Mouse (Mus musculus) layer of hippocampus, adult 18-20 months (tissue): ENCODE measurements around the gene Mief2. TPM values are rescaled to one million over a fixed set of nuclear protein-coding genes. Genes with fewer than 3 reads are reported as not detected.
A peak's percentile ranks its signal among the peaks of the same experiment; 100 is the strongest.

Experiments
- DNase-seq, 2 experiments: peaks; one replicate each; pipeline ENCODE4 v3.0.0; 2022; ENCODE audit warnings: low spot score in 2 of 2
- long read RNA-seq: library from polyadenylated mRNA; stranded (forward); transcript quantifications from one replicate; pipeline ENCODE4 v2.0.0, GENCODE M21; 2021
- total RNA-seq, 2 experiments: library from RNA; stranded (reverse); gene quantifications; 2 replicates each; pipeline ENCODE4 v1.2.3; 2021

Mief2 gene
- total RNA-seq = 10 to 100 TPM; 22.9 to 26.2 TPM
- long read RNA-seq, transcript Mief2-201 (4 exons, 2,522 nt) = major isoform, 18 of 35 reads
- long read RNA-seq, partial matches to known transcripts = 12 of 35 reads
- long read RNA-seq, other reads (novel, unspliced or antisense) = 4 of 35 reads

DNA sequence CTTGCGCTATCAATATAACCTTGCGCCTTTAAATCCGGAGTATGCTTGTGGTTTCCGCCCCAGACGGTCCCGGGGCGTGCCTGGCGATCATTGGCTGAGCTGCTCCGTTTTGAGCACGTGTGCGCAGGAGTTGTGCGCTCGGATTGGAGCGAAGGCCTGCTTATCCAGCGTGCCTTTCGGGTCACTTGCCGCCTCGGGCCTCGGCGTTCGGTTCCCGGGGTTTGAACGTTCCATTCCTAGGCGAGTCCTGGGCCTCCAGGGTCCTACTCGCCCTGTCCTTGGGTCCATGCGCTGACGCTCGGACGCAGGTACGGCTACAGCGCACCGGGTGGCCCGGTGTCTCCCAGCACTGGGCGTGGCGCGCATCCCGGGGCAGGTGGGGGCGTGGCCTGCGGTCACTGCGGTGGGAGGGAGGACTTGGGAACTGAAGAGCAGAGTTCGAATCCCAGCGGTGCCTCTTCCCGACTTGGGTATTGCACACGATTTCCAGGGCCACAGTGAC is at the start of gene Mief2:
TSS of gene Mief2 (plus strand) at position 139 of the 502 bp plus-strand sequence.
- DNase-seq = peak; percentile 92 to 98

DNA sequence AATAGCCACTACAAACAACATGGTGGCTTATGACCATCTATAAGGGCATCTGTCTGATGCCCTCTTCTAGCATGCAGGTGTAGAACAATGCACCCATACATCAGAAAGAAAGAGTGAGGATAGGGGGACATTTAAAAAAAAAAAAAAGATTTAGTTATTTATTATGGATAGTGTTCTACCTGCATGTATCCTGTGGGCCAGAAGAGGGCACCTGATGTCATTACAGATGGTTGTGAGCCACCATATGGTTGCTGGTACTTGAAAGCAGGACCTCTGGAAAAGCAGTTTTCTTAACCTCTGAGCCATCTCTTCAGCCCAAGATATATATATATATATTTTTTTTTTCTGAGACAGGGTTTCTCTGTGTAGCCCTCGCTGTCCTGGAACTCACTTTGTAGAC is 32.0 kb upstream of the Mief2 start:
- peak in 1 of 2 experiments; percentile 1 for DNase-seq

DNA sequence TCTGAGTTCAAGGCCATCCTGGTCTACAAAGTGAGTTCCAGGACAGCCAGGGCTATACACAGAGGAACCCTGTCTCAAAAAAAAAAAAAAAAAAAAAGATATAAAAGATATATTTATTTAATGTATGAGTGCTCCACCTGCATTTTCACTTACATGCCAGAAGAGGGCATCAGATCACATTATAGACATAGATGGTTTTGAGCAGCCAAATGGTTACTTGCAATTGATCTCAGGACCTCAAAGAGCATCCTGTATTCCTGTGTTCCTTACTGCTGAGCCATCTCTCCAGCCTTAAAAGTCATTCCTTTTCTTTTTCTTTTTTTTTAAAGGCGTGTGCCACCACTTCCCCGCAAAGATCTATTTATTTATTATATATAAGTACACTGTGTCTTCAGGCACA is 30.6 kb upstream of the Mief2 start:
- peak in 1 of 2 experiments; percentile 4 for DNase-seq

DNA sequence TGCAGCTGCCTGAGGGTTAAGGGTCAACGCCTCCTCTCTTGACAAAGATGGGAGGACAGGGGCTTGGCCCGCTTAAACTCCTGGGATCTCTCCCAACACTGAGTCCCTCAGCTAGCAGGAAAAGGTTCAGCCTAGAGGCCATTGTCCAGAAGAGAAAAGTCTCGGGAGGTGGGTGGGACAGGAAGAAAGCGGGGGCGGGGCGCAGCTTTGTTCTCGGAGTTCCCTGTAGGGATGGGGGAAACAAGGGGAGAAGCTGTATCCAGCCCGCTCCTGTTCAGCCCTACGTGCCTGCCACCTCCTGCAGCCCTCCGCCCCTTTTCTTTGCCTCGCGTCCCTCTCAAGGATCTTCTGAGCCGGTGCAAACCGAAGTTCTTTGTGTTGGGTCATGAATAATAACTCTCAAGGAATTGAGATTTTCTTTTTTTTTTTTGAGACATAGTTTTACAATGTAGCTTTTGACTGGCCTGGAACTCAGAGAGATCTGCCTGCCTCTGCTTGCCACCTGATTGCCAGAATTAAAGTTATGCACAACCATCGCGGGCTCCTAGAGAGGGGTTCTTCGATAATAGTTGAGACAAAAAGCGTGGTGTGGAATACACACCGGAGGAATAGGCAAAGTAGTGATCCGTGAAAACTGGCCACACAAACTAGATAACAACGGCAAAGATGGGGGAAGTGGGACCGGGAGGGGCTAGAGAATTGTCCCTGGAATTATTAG is 29.2 kb upstream of the Mief2 start:
- DNase-seq = peak in 1 of 2 experiments; percentile 11

DNA sequence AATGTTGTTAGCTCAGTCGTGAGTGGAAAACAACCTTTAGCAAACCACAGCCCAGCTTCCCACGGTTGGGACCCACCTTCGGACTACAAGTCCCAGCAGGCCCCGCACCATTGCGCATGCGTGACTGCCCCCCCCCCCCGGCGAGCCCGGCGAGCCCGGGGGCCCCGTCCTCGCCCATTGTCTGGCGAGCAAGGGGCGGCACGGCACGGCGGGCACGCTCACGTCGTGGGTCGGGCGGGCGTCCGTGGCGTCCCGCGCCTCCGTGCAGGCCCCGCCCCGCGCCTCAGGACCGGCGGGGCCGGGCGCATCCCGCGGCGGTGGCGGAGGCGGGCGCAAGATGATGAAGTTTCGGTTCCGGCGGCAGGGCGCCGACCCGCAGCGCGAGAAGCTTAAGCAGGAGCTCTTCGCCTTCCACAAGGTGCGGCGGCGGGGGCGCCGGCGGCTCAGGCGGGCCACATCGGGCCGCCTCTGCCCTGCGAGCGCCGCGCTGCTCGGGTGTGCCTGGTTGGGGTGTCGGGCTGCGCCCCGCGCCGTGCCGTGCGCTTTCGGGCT is 28.6 kb upstream of the Mief2 start, which contains the start of gene Llgl1:
TSS of gene Llgl1 (plus strand) at position 200 of the 552 bp plus-strand sequence.
- peak; percentile 79 to 86 for DNase-seq

DNA sequence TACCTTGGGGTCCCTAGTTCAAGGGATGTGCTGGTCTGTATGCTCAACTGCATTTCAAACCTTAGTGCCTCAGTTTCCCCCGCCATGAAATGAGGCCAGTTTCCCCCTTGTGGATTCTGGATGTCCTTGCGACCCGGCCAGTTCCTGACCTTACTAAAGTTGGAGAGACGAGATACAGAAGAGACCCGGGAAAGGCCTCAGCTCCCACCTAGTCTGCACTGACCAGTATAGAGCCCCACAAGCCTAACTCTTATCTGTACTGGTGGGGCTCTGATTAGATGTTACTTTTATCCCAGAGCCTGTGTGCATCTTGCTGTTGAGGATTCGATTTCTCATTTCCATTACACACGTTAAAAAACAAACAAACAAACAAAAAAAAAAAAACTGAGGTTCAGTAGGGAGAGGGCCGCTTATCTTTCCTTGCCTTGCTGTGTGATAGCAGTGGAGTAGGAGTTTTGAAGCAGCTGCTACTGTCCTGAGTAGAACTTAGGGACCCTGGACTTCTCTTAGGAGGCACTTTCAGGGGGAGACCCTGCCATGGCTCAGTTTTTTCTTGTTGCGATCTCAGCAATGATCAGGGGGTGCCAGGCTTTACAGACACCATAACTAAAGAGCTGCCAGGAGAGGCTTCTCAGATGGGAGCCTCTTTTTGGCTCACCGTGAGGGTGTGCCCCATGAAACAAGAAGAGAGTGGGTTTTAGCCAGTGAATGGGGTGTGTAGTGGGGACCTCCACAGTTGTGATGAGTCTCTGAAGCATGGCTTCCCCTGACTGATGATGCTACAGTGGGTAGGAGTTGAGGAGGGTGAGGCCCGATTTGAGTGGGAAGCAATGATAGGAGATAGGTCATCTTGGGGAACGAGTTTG is 27.6 kb upstream of the Mief2 start:
- DNase-seq = peak in 1 of 2 experiments; percentile 2

DNA sequence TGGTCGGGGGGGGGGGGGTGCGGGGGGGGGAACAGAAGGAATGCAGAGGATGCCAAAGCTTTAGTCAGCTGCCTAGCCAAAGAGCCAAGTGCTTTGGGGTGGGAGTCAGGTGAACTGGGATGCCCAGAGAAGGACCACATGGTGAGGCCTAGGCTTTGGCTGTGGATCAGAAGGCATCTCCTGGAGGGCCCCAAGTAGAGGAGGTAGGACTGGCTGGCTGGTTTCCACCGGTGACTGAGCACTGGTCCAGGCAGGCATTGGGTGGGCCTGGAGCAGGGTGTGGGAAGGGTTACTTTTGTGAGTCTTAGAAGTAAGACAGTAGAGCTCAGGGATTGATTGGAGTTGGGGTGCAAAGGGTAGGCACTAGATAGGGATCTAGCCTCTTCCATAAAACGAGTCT is 26.6 kb upstream of the Mief2 start:
- peak in 1 of 2 experiments; percentile 2 for DNase-seq

DNA sequence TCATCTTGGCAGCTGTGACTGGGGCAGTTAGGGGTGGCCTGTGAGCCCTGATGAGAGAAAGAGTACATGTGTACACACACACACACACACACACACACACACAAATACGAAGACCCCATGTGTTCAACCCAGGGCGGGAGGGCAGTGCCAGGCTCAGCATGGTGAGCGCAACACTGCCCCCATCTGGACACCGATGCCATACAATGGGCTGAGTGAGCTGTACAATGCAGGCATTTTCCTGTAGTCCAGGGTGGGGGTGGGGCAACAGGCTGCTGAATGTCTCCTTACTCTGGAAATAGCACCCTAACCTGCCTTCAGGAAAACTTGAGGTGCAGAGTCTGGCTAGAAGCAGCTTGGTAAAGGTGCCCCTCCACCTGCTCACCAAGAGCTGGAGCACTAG is 25.1 kb upstream of the Mief2 start:
- peak in 1 of 2 experiments; percentile 83 for DNase-seq

DNA sequence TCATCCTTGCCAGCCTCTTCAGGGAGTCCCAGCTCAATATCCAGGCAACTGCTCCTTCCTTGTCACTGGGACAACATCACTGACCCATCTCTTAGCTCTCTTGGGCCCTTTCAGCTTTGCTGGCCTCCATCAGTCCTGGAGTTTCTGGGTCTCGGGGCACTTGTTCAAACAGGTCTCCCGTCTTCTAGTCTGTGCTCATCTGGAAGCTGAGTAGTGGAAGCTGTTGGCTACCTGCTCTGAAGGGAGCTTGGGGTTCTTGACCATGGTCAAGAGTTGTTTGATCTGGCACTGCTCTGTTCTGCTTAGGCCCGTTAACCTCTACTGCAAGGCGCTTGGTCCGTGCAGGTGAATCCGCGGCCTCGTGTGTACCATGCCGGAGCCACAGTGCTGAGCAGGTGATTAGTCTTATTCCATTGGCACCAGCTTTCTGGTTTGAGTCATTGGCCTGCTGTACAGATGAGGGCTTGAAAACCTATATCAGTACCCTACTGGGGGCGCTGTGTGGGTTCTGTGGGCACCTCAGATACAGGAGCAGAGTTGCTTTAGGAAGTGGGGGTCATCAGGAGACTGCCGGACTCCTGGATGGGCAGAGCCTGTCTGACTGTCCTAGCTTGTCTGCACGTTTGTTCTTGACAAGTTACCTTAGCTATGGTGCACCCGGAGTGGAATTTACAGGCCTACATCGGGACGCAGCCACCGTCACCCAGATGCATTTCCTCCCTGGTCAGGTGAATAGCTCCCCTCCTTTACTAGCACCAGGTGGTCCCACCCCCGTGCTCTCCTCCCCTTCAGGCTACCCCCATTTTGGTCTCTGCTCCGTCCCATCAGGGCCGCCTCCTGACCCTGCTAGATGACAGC is 23.9 kb upstream of the Mief2 start:
- DNase-seq = peak in 1 of 2 experiments; percentile 6

DNA sequence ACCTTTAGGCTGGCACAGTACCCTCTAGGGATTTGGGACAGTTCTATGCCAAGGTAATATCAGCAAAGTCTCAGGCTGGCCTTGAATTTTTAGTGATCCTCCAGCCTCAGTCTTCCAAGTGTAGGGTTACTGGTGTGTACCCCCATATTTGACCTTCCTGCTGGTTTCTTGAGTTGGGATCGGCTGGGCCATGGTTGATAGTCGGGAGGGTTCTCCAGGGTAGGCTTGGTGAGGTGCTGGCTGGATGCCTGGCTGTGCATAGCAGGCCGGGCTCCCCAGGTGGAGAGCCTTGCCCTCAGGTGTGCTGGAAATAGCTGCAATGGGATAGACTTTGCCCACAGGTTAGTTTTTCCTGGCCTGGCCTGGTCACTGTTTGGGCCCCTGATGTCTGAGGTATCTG is 22.9 kb upstream of the Mief2 start:
- DNase-seq = no peak

DNA sequence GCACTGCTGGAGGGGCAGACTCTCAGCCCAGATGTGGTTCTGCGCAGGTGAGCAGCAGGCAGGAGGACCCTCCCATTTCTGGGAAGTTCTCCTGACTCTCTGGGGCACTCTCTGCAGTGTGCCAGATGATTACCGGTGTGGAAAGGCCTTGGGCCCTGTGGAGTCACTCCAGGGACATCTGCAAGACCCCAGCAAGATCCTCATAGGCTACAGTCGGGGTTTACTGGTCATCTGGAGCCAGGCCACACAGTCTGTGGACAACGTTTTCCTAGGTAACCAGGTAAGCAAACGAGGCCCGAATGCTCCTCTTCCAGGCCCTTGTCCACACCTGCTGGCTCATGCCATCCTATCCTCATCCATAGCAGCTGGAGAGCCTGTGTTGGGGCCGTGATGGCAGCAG is 22.1 kb upstream of the Mief2 start:
- DNase-seq = no peak

DNA sequence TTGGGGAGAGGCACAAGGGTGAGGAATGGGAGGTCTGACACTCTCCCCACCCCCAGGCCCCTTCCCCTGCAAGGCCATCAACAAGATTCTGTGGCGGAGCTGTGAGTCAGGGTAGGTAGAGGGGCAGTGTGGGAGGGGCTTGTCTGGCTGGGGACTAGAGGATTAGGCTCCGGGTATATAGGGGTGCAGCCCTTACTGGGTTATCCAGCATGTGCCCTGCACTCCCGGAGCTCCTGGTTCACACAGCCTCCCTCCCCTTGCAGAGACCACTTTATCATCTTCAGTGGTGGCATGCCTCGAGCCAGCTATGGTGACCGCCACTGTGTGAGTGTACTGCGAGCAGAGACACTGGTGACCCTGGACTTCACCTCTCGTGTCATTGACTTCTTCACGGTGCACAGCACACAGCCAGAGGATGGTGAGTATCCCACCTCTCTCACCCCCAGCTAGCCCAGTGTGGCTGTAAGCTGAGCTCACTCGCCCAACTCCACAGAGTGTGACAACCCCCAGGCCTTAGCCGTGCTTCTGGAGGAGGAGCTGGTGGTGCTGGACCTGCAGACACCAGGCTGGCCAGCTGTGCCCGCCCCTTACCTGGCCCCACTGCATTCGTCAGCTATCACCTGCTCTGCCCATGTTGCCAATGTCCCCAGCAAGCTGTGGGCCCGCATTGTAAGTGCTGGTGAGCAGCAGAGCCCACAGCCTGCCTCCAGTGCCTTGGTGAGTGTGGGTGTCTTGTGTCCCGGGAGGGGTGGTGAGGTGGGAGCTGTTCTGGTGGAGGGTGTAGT is 21.3 kb upstream of the Mief2 start:
- DNase-seq = no peak

DNA sequence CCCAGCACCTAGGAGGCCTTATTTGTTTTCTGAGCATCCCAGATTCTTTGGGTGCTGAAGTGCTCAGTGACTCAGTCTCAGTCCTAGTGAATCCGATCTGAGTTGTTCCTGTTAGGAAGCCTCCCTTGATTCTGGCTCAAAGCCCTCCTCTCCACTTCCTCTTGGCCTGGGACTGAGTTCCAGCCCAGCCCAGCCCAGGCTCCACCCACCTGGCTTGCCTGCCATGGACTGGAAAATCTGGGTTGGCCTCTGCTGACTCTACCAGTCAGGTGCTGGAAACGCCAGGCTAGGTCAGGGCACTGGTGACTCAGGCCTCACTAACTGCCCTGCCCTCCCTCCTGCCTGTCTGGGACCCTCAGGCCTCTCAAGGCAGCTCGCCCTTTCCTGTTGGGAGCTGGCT is 20.5 kb upstream of the Mief2 start:
- DNase-seq = no peak

DNA sequence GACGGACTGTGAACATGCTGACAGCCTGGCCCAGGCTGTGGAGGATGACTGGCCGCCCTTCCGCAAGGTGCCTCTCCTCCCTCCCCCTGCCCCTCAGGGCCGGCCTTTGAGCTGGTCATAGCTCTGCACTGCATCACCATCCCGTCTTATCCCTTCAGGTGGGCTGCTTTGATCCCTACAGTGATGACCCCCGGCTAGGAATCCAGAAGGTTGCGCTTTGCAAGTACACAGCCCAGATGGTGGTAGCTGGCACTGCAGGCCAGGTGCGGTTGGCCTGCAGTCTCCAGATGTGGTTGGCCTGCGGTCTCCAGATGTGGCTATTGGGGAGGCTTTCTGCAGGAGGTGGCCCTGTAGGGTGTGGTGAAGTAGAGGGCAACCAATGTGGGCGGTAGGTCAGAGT is 19.6 kb upstream of the Mief2 start:
- DNase-seq = no peak

DNA sequence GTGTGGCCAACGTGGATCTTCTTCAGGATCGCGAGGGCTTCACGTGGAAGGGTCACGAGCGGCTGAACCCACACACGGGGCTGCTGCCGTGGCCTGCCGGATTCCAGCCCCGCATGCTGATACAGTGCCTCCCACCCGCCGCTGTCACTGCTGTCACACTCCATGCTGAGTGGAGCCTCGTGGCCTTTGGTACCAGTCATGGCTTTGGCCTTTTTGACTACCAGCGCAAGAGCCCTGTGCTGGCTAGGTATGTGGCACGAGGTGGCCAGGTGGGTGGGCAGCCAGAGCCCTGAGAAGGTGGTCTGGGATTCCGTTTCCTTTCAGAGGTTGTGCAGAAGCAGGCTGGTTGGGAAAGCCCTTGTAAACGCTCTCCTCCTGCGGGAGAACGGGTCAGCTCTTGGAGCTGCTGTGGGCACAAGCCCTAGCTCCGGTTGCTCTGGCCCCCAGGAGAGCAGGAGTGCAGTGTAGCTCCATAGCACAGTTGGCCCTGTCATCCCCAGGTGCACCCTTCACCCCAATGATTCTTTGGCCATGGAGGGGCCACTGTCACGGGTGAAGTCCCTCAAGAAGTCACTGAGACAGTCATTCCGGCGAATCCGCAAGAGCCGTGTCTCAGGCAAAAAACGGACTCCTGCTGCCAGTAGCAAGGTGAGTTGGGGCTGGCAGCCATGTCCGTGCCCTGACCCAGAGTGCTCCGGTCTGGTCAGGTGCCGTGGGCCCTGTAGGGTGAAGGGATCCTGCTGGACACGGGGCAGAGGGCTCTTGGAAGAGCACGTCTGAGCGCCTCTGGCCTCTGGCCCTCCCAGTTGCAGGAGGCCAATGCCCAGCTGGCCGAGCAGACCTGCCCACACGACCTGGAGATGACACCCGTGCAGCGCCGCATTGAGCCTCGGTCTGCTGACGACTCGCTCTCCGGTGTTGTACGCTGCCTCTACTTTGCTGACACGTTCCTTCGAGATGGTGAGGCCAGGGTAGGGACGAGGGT is 18.4 kb upstream of the Mief2 start:
- peak in 1 of 2 experiments; percentile 0 for DNase-seq

DNA sequence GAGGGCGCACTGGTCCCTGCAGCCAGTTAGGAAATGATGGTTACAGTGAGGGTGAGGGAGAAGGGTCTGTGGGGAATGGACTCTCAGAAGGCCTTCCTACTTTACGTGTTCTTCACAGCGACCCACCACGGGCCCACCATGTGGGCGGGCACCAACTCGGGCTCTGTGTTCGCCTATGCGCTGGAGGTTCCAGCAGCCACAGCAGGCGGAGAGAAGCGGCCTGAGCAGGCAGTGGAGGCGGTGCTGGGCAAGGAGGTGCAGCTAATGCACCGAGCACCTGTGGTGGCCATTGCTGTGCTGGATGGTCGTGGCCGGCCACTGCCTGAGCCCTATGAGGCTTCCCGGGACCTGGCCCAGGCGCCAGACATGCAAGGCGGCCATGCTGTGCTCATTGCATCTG is 17.0 kb upstream of the Mief2 start:
- DNase-seq = no peak

DNA sequence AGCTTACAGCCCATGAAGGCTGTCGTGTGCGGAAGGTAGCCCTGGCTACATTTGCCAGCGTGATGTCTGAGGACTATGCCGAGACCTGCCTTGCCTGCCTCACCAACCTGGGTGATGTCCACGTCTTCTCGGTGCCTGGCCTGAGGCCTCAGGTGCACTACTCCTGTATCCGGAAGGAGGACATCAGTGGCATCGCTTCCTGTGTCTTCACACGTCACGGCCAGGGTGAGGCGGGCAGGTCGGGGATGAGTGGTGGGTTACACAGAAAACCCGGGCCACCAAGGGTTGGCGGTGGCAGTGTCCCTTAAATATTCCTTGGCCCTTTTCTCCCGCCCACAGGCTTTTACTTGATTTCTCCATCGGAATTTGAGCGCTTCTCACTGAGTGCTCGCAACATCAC is 16.2 kb upstream of the Mief2 start:
- DNase-seq = no peak

DNA sequence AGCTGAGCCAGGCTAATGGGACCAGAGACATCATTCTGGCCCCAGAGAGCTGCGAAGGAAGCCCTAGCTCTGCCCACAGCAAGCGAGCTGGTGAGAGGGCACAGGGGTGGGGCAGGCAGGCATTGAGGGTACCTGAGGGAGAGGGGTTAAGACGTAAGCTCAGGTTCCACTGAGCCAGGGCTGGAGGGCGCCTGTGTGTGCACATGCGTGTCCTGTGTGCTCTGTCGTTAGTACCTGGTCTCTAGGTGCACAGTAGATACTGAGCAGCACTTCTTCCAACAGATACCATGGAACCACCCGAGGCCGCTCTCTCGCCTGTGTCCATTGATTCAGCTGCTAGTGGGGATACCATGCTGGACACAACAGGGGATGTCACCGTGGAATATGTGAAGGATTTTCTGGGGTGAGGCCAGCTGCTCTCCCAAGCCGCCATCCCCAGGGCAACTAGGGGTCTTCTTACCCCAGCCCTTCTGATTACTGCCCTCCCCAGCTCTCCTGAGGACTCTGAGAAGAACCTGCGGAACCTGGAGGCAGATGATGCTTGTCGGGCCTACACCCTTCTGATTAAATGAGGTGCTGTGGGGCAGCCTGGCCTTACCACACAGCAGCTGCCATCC is 15.5 kb upstream of the Mief2 start:
- no peak for DNase-seq
